Mouse (Mus musculus) forelimb bud, embryonic 11.5 days (tissue): ENCODE data around the gene Birc5.
A peak's percentile ranks its signal among the peaks of the same experiment; 100 is the strongest.
"Not testable (repeated sequence)": the region's sequence is repeated elsewhere in the genome, so short reads cannot be mapped to it uniquely, and the experiment has no call there.

Experiments used
- DNase-seq: peaks from one replicate; pipeline ENCODE4 v3.0.0-alpha.2; 2012; ENCODE audit warnings: low read depth, low spot score

Gene Birc5

GRCm38 (mm10) chr11:117826164-117826563, 22.9 kb upstream of the Birc5 start:
- peak; percentile 52 for DNase-seq

GRCm38 (mm10) chr11:117826916-117827315, 22.1 kb upstream of the Birc5 start:
- no peak for DNase-seq

GRCm38 (mm10) chr11:117827386-117827785, 21.7 kb upstream of the Birc5 start:
- DNase-seq, result no peak

- no peak for DNase-seq
These were observed 20.7 kb upstream of the Birc5 start for GRCm38 (mm10) chr11:117828149-117828887.

- no peak for DNase-seq
These were observed 20.0 kb upstream of the Birc5 start for GRCm38 (mm10) chr11:117828888-117829604.

GRCm38 (mm10) chr11:117829671-117830215, 19.3 kb upstream of the Birc5 start:
- no peak for DNase-seq

GRCm38 (mm10) chr11:117830401-117830800, 18.6 kb upstream of the Birc5 start:
- DNase-seq, result no peak

GRCm38 (mm10) chr11:117832086-117832969, 16.7 kb upstream of the Birc5 start:
- peak; percentile 70 for DNase-seq

GRCm38 (mm10) chr11:117833509-117833908, 15.5 kb upstream of the Birc5 start:
- not testable (repeated sequence) for DNase-seq

GRCm38 (mm10) chr11:117834086-117834485, 15.0 kb upstream of the Birc5 start:
- DNase-seq, result no peak

- peak; percentile 44 for DNase-seq
These were observed 12.7 kb upstream of the Birc5 start for GRCm38 (mm10) chr11:117836306-117836705.

- no peak for DNase-seq
These were observed 10.5 kb upstream of the Birc5 start for GRCm38 (mm10) chr11:117838572-117838971.

GRCm38 (mm10) chr11:117839021-117839420, 10.0 kb upstream of the Birc5 start:
- DNase-seq, result no peak

- no peak for DNase-seq
These were observed 8.1 kb upstream of the Birc5 start for GRCm38 (mm10) chr11:117840910-117841309.

- DNase-seq, result no peak
These were observed 5.6 kb upstream of the Birc5 start for GRCm38 (mm10) chr11:117843434-117843833.

- no peak for DNase-seq
These were observed 4.1 kb upstream of the Birc5 start for GRCm38 (mm10) chr11:117844997-117845396.

GRCm38 (mm10) chr11:117845651-117846050, 3.4 kb upstream of the Birc5 start:
- no peak for DNase-seq

- DNase-seq, result no peak
These were observed 2.4 kb upstream of the Birc5 start for GRCm38 (mm10) chr11:117846640-117847039.

GRCm38 (mm10) chr11:117847593-117848215, 1.3 kb upstream of the Birc5 start:
- no peak for DNase-seq

- DNase-seq, result no peak
These were observed 623 bp upstream of the Birc5 start for GRCm38 (mm10) chr11:117848271-117848984.

- DNase-seq, result no peak
These were observed 3.8 kb downstream of the Birc5 start for GRCm38 (mm10) chr11:117852875-117853274.
